Mouse (Mus musculus) lung, adult 2 months (tissue): ENCODE measurements around the gene Phf21b. TPM values are rescaled to one million over a fixed set of nuclear protein-coding genes. Genes with fewer than 3 reads are reported as not detected.

ENCODE experiments used
- DNase-seq: peaks from one replicate; pipeline ENCODE4 v3.0.0; 2022
- H3K4me1 ChIP-seq: fragments of 200-500 bp; 2 replicates; pipeline ENCODE4 v1.6.1; 2011; ENCODE audit warnings: low read length; ENCODE audit not compliant: control insufficient read depth, insufficient read depth
- H3K4me3 ChIP-seq: fragments of 200-500 bp; replicated peaks from 2 replicates; pipeline ENCODE3; 2011; ENCODE audit warnings: low read depth, mild to moderate bottlenecking, control low read depth, low read length; ENCODE audit errors: extremely low read depth
- CTCF ChIP-seq: fragments of 200-500 bp; IDR thresholded peaks from 2 replicates; pipeline ENCODE4 v1.5.1; 2011; ENCODE audit warnings: mild to moderate bottlenecking, low read length, control low read depth; ENCODE audit not compliant: insufficient read depth
- POLR2A ChIP-seq: fragments of 200-500 bp; IDR thresholded peaks from 2 replicates; pipeline ENCODE4 v1.6.1; 2011; ENCODE audit warnings: low read depth, mild to moderate bottlenecking, control low read depth, low read length, borderline replicate concordance; ENCODE audit errors: extremely low read depth
- WGBS: fragments of 180-500 bp; shearing (Covaris S2); methylation state at CpG from one replicate; pipeline ENCODE4 v1.1.7; 2018; 5-methylcytosine and 5-hydroxymethylcytosine counted together
- polyA plus RNA-seq: library from polyadenylated mRNA; depleted of rRNA; stranded (reverse); fragments of >200 nt; gene quantifications from 2 replicates; pipeline ENCODE4 v1.2.3, GENCODE M21; 2012

Gene Phf21b
- polyA plus RNA-seq, 1 experiment: 2.2 TPM

DNA sequence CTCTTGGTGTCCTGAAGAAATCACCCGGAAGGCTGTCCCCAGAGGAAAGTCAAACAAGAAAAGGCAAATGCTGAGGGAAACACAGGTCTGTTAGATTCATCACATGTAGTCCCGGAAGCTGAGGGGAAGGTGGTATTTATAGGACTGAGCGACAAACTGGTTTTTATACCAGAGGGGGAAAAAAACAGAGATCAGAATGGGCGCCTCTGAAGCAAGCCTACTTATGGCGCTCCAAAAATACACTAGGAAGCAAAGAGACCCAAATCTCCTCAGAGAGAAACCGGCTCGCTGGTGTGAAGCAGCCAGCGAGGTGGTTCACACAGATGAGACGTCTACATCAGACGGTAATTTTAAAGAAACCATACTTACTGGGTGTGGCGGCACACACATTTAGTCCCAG is 17.2 kb upstream of the Phf21b start:
- 76% methylated on average over 11 of the region's 11 CpGs for WGBS
- no peaks in the 10 kb centered on the region for H3K4me1 ChIP-seq
- DNase-seq: no peak
- H3K4me3 ChIP-seq: no peak overlapping the region
- TF ChIP-seq POLR2A: no peak
- TF ChIP-seq CTCF: no peak

DNA sequence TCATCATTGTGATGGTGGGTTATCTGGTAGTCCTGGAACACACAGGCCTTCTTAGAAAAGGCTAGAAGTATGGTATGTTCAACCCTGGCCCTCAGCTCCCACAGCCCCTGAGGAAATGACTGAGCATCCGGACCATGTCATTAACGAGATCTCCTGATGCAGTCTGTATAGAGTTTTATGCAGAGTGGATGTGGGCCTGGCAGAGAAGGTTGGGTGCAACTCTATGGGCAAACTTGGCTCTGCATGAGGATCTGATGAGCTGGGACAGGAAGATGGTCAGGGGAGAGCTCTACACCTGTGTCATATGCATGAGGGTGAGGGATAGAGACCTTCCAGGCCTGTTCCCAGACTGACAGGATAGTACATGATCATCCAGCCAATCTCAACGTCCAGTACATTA is 16.0 kb upstream of the Phf21b start:
- DNase-seq: no peak
- 77% methylated on average over 3 of the region's 3 CpGs for whole genome bisulfite sequencing
- H3K4me1 ChIP-seq: no peaks in the 10 kb centered on the region
- no peak for TF ChIP-seq POLR2A
- no peak for TF ChIP-seq CTCF
- no peak overlapping the region for H3K4me3 ChIP-seq

DNA sequence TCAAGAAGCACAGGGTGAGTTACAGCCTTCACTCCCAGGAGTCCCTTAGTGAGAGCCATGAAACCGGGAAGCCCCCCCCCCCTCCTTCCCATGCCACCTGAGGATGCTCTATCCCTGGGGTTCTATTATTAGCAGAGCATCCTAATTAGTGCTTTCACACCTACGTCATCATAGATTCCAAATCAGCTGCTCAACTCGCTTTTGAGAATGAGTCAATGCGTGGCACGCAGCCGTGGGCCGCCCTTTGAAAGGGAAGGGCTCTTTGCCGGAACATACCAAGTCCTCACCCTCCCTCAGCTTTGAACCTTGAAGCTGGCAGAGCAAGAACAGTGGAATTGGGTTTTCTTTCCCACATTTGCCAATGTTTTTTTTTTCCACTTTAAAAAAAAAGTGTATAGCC is 6.1 kb upstream of the Phf21b start:
- H3K4me3 ChIP-seq: no peak overlapping the region
- DNase-seq: no peak
- no peaks in the 10 kb centered on the region for H3K4me1 ChIP-seq
- TF ChIP-seq CTCF (no peak), POLR2A (no peak)
- WGBS: 86% methylated on average over 8 of the region's 8 CpGs

DNA sequence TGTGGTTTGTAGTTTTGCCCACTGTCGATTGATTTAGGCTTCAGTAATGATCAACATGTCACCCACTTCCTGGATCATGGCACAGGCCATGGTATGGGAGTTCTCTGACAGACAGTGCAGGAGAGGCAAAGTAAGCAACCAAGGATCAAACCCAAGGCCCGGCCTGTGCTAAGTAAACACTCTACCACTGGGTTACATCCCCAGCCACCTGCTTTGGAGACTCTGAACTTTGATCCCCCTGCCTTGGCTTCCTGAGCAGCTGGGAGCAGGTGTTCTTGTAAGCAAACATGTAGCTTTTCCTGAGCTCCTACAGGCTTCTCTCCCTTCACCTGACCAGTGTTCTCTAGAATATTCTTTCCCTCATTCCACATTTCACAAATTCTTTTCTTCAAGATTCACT is 1.8 kb upstream of the Phf21b start:
- H3K4me3 ChIP-seq: no peak overlapping the region
- 55% methylated on average over 2 of the region's 2 CpGs for WGBS
- peaks cover 4% of the 10 kb centered on the region; the same call in 1 of the 2 replicates for H3K4me1 ChIP-seq
- DNase-seq: no peak
- TF ChIP-seq POLR2A (no peak), CTCF (no peak)

DNA sequence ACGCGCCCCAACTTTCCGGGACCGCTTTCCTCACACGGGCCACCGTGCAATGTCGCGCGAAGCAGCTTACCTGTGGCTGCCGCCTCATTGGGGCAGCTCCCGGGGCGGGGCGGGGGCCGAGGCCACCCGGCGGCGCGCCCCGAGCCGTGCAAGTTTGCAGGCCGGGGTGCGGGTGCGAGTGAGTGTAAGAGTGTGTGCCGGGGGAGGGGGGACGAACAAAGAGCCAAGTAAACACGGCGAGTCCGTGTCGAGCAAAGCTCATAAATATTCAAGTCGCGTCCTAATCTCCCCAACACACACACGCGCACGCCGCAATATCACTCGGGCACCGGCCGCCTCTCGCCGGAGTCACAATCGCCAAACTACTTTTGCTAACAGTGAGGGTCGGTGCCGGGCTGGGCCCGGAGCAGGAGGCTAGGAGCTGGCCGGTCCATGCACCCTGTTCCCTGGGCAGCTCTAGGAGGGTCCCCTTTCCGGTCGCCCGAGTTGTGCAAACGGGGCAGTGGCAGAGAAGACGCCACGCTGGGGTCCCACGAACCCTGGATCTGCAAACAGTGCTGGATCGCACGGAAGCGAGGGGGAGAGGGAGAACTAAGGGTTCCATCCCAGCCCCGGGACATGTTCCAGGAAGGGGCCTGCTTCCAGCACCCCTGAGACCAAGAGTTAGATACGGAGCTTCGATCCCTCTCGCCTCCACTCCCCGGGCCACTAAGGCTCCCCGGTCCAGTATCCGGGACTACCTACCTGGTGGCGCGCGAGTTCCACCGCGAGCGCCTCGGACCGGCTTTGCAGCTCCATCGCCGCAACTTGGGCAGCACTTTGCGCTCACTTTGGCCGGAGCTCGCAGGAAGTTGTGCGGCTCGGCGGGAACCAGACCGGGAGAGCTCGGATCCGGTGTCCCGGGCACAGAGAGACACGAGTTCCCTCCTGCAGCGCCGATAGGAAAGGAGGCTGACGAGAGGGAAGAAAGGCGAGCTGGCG is 638 bp downstream of the Phf21b start:
- H3K4me3 ChIP-seq: peak overlapping the region; percentile 56
- no peak for DNase-seq
- WGBS: under 1% methylated on average over 87 of the region's 88 CpGs
- peaks cover 4% of the 10 kb centered on the region; the same call in 1 of the 2 replicates for H3K4me1 ChIP-seq
- TF ChIP-seq POLR2A: no peak
- TF ChIP-seq CTCF: no peak

DNA sequence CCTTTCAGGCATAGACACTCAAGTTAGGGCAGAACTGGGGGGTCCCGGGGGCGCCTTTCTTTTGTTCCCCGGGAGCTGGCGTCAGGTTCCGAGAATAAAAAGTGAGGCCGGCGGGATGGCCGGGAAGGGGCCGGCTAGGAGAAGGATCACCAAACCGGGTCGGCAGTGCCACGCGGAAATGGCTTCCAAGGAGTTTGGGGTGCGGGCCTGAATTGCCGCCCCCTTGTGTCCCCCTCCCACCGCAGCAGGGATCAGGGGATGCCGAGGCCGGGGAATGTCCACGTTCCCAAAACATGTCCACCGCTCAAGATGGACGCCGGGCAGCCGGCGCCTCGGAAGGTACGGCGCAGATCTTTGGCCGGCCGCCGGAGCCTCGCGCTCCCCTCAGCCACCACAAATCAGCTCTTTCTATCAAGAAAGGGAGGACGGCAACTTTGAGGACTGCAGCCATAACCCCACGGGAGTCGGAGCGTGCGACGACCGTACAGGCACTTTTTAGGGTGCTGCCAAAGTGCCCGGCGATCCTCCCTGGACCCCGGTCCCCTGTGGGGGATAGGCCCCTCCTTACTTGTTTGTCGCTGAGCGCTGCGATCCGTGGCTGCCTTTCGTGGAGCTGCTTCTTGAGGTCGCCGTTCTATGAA is 1.6 kb downstream of the Phf21b start:
- H3K4me3 ChIP-seq: peak overlapping the region; percentile 2
- WGBS: under 1% methylated on average over 49 of the region's 49 CpGs

DNA sequence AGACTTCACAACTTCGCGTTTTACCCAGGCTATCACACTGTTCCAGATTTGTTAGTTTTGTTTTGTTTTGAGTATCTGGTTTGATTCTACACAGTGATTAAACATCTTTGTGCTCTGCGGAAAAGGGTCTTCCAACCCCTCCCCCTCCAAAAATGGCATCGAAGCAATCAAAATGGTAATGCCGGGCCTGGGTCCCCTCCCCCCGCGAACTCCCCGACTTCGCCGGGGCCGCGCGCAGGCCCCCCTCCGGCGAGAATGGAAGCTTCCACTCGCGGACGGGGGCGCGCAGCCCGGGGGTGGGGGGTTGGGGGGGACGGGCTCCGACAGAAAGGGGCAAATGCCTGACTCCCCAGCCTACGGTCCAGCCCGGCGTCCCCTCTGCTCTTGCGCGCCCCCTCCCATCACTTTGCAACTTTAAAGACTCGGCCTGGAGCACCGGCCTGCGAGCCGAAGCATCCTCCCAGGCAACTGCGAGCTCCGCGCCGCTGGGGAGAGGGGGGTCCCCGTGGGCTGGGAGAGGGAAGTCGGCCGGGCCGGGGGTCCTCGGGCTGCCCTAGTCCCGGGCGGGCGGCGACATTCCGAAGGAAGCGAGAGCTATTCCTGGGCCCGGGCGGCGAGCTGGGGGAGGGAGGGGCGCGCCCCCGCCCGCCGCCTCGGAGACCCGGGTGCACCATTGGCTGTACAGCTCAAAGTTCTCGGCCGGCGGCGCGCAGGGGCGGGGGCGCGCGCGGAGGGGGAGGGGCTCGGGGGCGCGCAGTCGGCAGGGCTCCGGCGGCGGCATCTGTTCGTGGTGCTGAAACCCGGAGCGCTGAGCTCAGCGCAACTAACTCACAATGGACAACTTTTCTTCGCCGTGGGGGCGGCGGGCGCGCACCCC is 2.4 kb downstream of the Phf21b start:
- TF ChIP-seq POLR2A: no peak
- no peak for TF ChIP-seq CTCF
- Histone ChIP-seq H3K4me1 (peaks cover 4% of the 10 kb centered on the region; the same call in 1 of the 2 replicates), H3K4me3 (peak overlapping the region; percentile 55)
- peak; percentile 20 for DNase-seq
- 2% methylated on average over 74 of the region's 84 CpGs for WGBS

More for the DNA sequence above, 1.6 kb downstream of the Phf21b start:
- peaks cover 4% of the 10 kb centered on the region; the same call in 1 of the 2 replicates for H3K4me1 ChIP-seq
- peak; percentile 7 for DNase-seq
- no peak for TF ChIP-seq POLR2A
- TF ChIP-seq CTCF: no peak

DNA sequence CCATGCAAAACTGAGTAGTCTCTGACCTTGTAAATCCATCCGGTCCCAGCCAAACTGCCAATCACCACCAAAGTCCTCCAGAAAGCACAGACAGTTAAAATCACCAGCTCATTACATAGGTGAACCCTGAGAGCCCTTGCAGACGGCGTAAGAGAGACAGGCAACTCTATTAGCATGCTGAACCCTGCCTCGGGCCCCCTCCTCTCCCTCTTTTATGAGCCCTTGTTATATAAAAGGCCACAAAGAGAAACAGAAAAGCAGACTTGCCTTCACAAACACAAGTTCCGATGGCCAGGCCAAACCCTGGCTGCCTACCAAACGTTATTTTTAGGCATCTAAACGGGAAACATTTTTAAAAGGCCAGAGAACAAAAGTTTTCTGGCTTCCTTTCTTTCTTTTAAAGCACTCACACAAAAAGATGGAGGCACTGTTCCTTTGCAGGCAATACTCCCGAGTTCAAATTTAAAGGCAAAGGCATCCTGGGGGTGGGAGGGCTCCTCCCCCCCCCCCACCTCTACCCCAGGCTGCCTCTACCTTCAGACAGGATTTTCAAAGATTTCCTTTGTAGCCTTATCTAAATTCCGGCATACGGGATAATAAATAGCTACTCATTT is 3.3 kb downstream of the Phf21b start:
- H3K4me3 ChIP-seq: no peak overlapping the region
- no peak for TF ChIP-seq CTCF
- 9% methylated on average over 10 of the region's 10 CpGs for WGBS
- no peak for DNase-seq
- H3K4me1 ChIP-seq: peaks cover 4% of the 10 kb centered on the region; the same call in 1 of the 2 replicates
